Mouse (Mus musculus) liver (tissue): ENCODE measurements around the gene Nxph4.

ENCODE experiments used
- DNase-seq: peaks from one replicate; pipeline ENCODE4 v3.0.0-alpha.2; 2020; ENCODE audit warnings: mixed read lengths

Gene Nxph4

GRCm38 (mm10) chr10:127534036-127534928 is at the start of gene Nxph4:
Gene Nxph4, minus strand, starts transcription at chr10:127534559.
- peak; percentile 39 for DNase-seq

DNA sequence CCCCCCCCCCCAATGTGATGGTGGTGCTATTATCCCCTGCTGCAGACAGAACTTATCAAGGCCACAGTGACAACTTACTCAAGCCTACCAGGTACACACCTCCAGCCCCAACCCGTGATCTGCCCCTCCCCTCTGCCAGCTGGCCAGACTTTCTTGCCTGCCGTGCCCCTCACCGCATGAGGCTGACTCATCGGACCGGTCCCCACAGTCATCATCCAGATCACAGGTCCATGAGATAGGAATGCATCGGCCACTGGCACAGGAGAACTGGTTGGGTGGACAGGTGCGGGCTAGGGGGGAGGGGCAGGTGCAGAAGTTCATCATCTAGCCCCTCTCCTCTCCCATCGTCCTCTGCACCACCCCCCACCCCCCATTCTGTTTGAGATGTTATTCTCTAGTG is 49.3 kb upstream of the Nxph4 start:
- DNase-seq = no peak

GRCm38 (mm10) chr10:127581291-127581690 is 46.9 kb upstream of the Nxph4 start:
- DNase-seq = no peak

DNA sequence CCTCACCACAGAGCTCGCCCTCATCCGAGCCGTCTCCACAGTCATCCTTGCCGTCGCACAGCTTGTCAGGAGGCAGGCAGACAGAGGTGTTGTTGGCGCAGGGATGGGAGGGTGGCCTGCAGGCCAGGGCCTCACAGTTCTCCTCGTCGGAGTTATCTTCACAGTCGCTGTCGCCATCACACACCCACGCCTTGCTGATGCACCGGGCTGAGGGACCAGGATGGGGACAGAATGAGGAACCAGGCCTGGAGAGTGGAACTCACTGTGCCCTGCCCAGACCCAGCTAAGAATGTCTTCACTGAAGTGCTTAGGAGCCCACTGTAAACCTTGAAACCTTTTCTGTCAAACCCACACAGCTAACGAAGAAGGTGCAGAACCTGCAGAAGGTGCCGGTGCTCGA is 43.6 kb upstream of the Nxph4 start:
- DNase-seq = no peak

GRCm38 (mm10) chr10:127577156-127577555 is 42.8 kb upstream of the Nxph4 start:
- no peak for DNase-seq

GRCm38 (mm10) chr10:127576381-127576961 is 42.1 kb upstream of the Nxph4 start:
- DNase-seq = peak; percentile 58

DNA sequence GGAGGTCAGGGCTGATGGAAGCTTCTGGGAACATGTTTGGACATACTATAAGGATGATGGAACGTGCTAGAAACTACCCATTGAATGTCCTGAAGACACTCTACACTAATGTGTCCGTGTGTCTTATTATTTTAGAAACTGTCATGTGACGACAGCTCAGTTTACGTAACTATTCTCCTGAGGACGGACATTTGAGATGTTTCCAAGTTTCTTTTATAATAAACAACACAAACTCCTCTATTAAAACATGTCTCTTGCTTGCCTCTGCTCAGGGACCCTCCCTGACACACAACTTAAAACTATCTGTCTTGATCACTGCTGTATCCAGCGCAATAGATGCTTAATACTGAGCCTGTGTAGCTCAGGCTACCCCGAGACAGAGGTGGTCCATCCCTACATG is 41.4 kb upstream of the Nxph4 start:
- no peak for DNase-seq

DNA sequence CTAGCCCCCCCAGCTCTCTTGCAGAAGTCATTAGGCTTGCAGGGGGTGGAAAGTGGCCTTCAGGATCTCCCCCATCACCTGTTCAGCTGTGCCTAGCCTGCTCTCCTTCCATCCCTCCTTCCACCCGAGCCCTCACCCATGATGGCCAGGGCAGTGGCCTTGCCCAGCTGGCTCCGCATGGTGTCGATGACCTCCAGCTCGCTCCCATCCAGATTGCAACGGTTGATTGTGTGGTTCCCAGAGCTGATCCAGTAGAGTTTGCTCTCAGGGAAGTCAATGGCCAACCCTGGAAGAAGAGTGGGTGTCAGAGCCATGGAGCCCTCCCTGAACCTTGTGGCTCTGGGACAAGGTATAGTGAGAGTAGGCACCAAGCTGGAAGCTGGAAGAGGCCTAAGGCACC is 37.9 kb upstream of the Nxph4 start:
- DNase-seq = no peak

- no peak for DNase-seq
Observed at GRCm38 (mm10) chr10:127570937-127571641, 36.7 kb upstream of the Nxph4 start.

GRCm38 (mm10) chr10:127570384-127570783 is 36.0 kb upstream of the Nxph4 start:
- DNase-seq = peak; percentile 72

DNA sequence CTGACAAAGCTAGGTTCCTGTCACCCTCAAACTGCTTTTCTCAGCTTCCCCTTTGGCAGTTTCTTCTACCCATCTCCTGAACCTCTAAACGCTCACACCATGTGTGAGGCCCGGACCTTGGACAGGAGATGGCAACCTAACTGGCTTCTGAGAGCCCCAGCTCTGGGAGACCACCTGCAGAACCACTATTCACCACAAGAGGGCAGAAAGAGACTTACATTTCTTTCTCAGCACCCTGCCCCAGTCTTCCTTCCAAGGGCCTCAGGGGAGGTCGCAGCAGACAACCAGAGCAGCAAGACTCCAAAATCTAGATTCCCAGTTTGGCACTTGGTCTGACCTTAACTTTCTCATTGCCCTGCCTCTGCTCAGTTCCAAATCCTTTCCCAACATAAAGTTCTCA is 35.1 kb upstream of the Nxph4 start:
- peak; percentile 76 for DNase-seq

GRCm38 (mm10) chr10:127566553-127567326 is 32.4 kb upstream of the Nxph4 start:
- no peak for DNase-seq

DNA sequence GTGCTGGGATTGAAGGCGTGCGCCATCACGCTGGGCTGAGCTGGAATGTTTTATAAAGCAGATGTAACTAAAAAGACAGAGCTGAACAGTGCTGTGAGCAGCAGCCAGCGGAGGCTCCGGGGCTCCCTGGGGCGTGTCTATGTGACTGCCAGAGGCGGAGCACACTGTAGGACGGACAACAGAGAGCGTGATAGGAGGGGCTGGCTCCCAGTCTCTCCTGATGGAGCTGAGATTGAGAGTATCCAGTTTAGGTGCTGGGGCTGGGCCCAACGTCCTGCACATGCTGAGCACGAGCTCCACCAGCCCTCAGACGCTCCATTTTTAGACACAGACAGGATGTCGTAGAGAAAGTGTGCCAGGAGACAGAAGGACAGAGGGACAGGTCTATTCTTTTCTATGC is 29.9 kb upstream of the Nxph4 start:
- DNase-seq = no peak

- no peak for DNase-seq
Observed at GRCm38 (mm10) chr10:127563840-127564239, 29.5 kb upstream of the Nxph4 start.

GRCm38 (mm10) chr10:127561145-127561544 is 26.8 kb upstream of the Nxph4 start:
- DNase-seq = no peak

GRCm38 (mm10) chr10:127557397-127557796 is 23.0 kb upstream of the Nxph4 start:
- no peak for DNase-seq

DNA sequence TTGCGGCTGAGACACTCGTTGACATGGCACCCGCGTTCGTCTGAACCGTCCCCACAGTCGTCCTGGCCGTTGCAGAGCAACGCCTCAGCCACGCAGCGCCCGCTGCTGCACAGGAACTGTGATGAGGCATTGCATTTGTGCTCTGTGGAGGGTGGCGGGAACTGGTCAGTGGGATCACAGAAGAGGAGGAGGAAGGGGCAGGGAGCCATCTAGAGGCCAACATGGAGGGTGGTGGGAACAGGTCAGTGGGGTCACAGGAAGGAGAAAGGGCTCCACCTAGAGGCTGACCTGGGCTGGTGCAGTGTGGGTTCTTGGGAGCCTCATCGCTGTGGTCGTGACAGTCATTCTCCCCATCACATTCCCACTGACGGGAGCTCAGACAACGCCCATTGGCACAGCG is 21.3 kb upstream of the Nxph4 start:
- DNase-seq = peak; percentile 45

GRCm38 (mm10) chr10:127549892-127550291 is 15.5 kb upstream of the Nxph4 start:
- DNase-seq = no peak

DNA sequence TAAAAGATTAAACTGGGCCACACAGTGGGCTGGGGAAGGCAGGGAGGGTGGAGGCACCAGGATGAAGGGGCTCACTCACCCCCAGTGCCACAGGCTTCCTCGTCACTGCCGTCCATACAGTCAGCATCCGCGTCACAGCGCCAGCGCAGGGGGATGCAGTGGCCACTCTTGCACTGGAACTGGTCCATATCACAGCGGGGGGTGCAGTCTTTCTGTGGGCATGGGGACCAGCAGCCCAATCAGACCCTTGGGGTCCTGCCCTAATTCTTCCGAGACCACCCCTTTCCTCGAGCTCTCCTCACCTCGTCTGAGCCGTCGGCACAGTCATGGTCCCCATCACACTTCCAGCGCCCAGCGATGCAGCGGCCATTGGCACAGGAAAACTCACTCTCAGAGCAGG is 13.9 kb upstream of the Nxph4 start:
- no peak for DNase-seq

GRCm38 (mm10) chr10:127546505-127546904 is 12.1 kb upstream of the Nxph4 start:
- DNase-seq = no peak

DNA sequence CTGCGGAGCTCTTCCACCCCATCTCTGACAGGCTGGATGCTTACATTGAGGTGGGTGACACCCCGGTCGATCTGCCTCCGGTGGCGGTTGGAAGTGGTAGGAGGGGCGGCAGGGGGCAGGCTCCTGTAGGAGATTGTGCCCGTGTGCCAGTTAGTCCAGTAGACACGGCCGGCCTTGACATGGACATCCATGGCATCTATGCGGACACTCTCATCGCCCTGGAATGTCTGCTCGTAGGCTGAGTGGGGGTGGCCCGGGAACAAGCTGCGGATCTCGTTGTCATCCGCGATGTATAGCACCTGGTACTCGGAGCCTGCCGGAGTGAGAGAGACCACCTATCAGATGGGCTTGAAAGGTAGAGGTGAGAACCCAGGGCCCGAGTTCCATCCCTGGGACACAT is 10.0 kb upstream of the Nxph4 start:
- no peak for DNase-seq

DNA sequence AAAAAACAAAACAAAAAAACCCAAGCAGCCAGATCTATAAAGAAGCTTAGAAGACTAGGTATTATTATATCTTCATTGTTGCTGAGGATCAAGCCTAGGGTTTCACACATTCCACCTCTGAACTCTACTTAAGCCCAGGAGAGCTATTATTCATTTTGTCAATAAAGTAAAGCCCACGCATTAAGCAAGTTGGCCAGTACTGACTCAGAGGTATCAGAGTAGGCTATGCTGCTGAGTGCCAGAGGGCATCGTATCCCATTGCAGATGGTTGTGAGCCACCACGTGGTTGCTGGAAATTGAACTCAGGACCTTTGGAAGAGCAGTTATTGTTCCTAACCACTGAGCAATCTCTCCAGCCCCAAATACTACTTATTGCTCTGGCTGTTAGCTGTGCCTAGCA is 9.6 kb upstream of the Nxph4 start:
- no peak for DNase-seq

- DNase-seq = no peak
Observed at GRCm38 (mm10) chr10:127542720-127543119, 8.4 kb upstream of the Nxph4 start.
